Mouse (Mus musculus) liver, postnatal 0 days (tissue): ENCODE data around the gene Kcnt2. TPM values are rescaled to one million over a fixed set of nuclear protein-coding genes. Genes with fewer than 3 reads are reported as not detected.

ENCODE experiments used
- ATAC-seq: fragments of 200-750 bp; cut with Nextera tagmentation; 2 replicates; pipeline ENCODE4 v1.8.0; 2017; ENCODE audit warnings: mild to moderate bottlenecking, moderate library complexity
- DNase-seq: peaks from one replicate; pipeline ENCODE4 v3.0.0-alpha.2; 2016
- H3K27ac ChIP-seq: fragments of 300-500 bp; sonication (generic); 2 replicates; pipeline ENCODE4 v1.5.1; 2014; ENCODE audit warnings: antibody characterized with exemption, moderate library complexity, mild to moderate bottlenecking, low read depth
- H3K27me3 ChIP-seq: fragments of 300-500 bp; sonication (generic); 2 replicates; pipeline ENCODE4 v1.6.1; 2014; ENCODE audit warnings: low read length, control low read depth, mixed read lengths; ENCODE audit not compliant: insufficient read depth
- H3K36me3 ChIP-seq: fragments of 300-500 bp; sonication (generic); replicated peaks from 2 replicates; pipeline ENCODE4 v1.6.1; 2014; ENCODE audit warnings: mild to moderate bottlenecking, control low read depth, low read length, moderate library complexity, mixed read lengths; ENCODE audit not compliant: insufficient read depth
- H3K4me1 ChIP-seq: fragments of 300-500 bp; sonication (generic); 2 replicates; pipeline ENCODE4 v1.6.1; 2014; ENCODE audit warnings: antibody characterized with exemption, mild to moderate bottlenecking, control low read depth; ENCODE audit not compliant: insufficient read depth
- H3K4me2 ChIP-seq: fragments of 300-500 bp; sonication (generic); 2 replicates; pipeline ENCODE4 v1.6.1; 2014; ENCODE audit warnings: low read depth, mild to moderate bottlenecking, low read length, moderate library complexity, mixed read lengths
- H3K4me3 ChIP-seq: fragments of 300-500 bp; sonication (generic); 2 replicates; pipeline ENCODE4 v1.5.1; 2014; ENCODE audit warnings: low read depth, low read length
- H3K9ac ChIP-seq: fragments of 300-500 bp; sonication (generic); replicated peaks from 2 replicates; pipeline ENCODE4 v1.6.1; 2014; ENCODE audit warnings: mild to moderate bottlenecking, moderate library complexity
- H3K9me3 ChIP-seq: fragments of 300-500 bp; sonication (generic); 2 replicates; pipeline ENCODE4 v1.6.1; 2016; ENCODE audit warnings: mild to moderate bottlenecking, control low read depth, low read length, mixed read lengths
- CTCF ChIP-seq: sonication (generic); IDR thresholded peaks from 2 replicates; pipeline ENCODE4 v1.5.1; 2016; ENCODE audit warnings: antibody characterized with exemption, low read depth
- EP300 ChIP-seq: IDR thresholded peaks from 2 replicates; pipeline ENCODE4 v1.6.1; 2016; ENCODE audit warnings: antibody characterized with exemption, low read depth, mild to moderate bottlenecking
- WGBS: fragments of 180-500 bp; shearing (Covaris S2); extraction: QIAGEN DNeasy Blood & Tissue Kit; methylation state at CpG from one replicate; pipeline ENCODE4 v1.1.7; 2014; ENCODE audit not compliant: insufficient replicate concordance; 5-methylcytosine and 5-hydroxymethylcytosine counted together
- polyA plus RNA-seq: library from polyadenylated mRNA; unstranded; fragments of >200 nt; fragmentation: Nextera tagmentation; extraction: Ambion mirVana; gene quantifications from 2 replicates; pipeline ENCODE4 v1.2.1, GENCODE M21; 2015

The Kcnt2 gene
- polyA plus RNA-seq, 1 experiment from 2014 or later: 0.12 TPM

DNA sequence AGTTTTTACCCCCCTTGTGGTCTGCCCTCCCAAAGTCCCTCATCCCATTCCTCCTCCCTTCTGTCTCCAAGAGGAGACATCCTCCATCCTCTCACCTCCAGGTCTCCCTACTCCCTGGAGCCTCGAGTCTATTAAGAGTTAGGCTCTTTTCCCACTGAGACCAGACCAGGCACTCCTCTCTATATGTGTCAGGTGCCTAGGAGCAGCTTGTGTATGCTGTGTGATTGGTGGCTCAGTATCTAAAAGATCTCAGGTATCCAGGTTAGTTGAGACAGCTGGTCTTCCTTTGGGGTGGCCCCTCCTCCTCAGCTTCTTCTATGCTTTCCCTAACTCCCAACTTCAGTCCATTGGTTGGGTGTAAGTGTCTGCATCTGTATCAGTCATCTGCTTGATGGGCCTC is 186.1 kb downstream of the Kcnt2 start:
- DNase-seq (no peak), ATAC-seq (no peak)
- 67% methylated on average over 1 of the region's 1 CpGs for WGBS
- TF ChIP-seq CTCF (no peak), EP300 (no peak)
- Histone ChIP-seq H3K9me3 (no peaks in the 10 kb centered on the region), H3K4me1 (no peaks in the 10 kb centered on the region), H3K4me2 (no peak overlapping the region), H3K36me3 (no peaks in the 10 kb centered on the region), H3K27ac (no peak overlapping the region), H3K4me3 (no peak overlapping the region), H3K27me3 (no peaks in the 10 kb centered on the region), H3K9ac (no peak overlapping the region)

GRCm38 (mm10) chr1:140434791-140435190 is 188.8 kb downstream of the Kcnt2 start:
- H3K9ac ChIP-seq: no peak overlapping the region
- 65% methylated on average over 2 of the region's 2 CpGs for WGBS
- H3K36me3 ChIP-seq: no peaks in the 10 kb centered on the region
- H3K27me3 ChIP-seq: no peaks in the 10 kb centered on the region
- no peak overlapping the region for H3K4me2 ChIP-seq
- no peak overlapping the region for H3K4me3 ChIP-seq
- DNase-seq (no peak), ATAC-seq (no peak)
- H3K27ac ChIP-seq: no peak overlapping the region
- no peaks in the 10 kb centered on the region for H3K4me1 ChIP-seq
- no peaks in the 10 kb centered on the region for H3K9me3 ChIP-seq
- TF ChIP-seq CTCF: no peak
- no peak for TF ChIP-seq EP300

DNA sequence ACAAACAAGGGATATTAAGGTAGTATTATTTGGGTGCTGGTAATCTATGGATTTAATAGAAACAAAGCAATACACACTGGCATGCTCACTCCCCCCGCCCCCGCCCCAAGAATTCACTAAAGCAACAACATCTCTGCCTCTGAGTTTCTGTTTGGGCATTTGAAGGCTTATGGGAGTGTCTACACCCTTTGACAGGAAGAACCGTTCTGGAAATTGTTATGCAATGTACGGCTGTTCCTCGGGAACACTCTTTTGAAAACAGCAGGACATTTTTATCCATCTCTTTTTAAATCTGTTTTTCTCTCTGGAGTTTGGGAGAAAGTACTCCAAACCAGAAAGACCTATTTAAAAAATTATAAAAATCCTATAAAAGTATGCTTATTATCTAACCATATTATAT is 192.2 kb downstream of the Kcnt2 start:
- Histone ChIP-seq H3K27ac (no peak overlapping the region), H3K36me3 (no peaks in the 10 kb centered on the region), H3K4me1 (no peaks in the 10 kb centered on the region), H3K27me3 (no peaks in the 10 kb centered on the region), H3K9me3 (no peaks in the 10 kb centered on the region), H3K4me2 (no peak overlapping the region), H3K9ac (no peak overlapping the region), H3K4me3 (no peak overlapping the region)
- TF ChIP-seq CTCF (no peak), EP300 (no peak)
- DNase-seq (no peak), ATAC-seq (no peak)
- WGBS: 64% methylated on average over 5 of the region's 5 CpGs

GRCm38 (mm10) chr1:140443904-140444303 is 197.9 kb downstream of the Kcnt2 start:
- Histone ChIP-seq H3K4me1 (no peaks in the 10 kb centered on the region), H3K4me2 (no peak overlapping the region), H3K27ac (no peak overlapping the region), H3K9ac (no peak overlapping the region), H3K36me3 (no peaks in the 10 kb centered on the region), H3K27me3 (no peaks in the 10 kb centered on the region), H3K4me3 (no peak overlapping the region), H3K9me3 (no peaks in the 10 kb centered on the region)
- no peak for ATAC-seq
- 72% methylated on average over 1 of the region's 1 CpGs for WGBS
- DNase-seq: no peak
- TF ChIP-seq EP300: no peak
- TF ChIP-seq CTCF: no peak

DNA sequence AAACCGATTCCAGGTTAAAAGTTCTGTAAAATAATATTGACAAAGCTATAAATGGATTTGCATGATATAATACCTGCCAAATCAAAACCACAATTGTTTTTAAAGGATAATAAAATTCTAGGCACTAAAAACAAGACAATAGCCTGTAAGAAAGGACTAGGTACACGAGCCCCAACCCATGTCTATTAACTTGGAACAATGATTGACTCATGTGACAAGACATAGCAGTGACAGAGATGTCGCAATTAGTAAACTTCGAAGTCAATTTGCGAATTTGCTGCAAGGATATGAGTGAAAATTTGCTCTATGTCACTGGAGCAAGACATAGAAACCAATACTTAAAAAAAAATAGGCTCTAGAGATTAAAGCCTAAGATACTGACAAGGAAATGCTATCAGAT is 198.4 kb downstream of the Kcnt2 start:
- Histone ChIP-seq H3K27me3 (no peaks in the 10 kb centered on the region), H3K27ac (no peak overlapping the region), H3K4me2 (no peak overlapping the region), H3K4me3 (no peak overlapping the region), H3K9me3 (no peaks in the 10 kb centered on the region), H3K4me1 (no peaks in the 10 kb centered on the region), H3K36me3 (no peaks in the 10 kb centered on the region), H3K9ac (no peak overlapping the region)
- no peak for TF ChIP-seq EP300
- TF ChIP-seq CTCF: no peak
- DNase-seq (no peak), ATAC-seq (no peak)
- 62% methylated on average over 5 of the region's 5 CpGs for WGBS

DNA sequence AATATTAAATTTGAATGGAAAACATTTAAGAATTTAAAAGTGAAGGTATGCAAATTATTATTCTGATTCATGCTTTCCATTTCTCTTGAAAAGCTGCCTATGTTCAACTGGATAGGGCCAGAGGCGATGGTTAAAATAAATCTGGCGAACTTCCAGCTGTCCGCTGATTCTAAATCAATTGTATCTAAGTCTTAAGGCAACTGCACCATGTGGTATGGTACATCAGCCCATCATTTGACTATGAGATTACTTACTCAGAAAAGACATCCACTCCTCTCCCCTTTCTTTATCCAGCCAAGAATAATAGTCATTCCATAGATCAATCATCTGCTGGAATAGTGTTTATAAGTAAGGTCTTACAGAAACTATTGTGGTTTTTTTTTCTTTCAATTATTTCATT is 205.5 kb downstream of the Kcnt2 start:
- TF ChIP-seq CTCF (no peak), EP300 (no peak)
- no peak for ATAC-seq
- Histone ChIP-seq H3K4me2 (no peak overlapping the region), H3K4me1 (no peaks in the 10 kb centered on the region), H3K9me3 (no peaks in the 10 kb centered on the region), H3K27ac (no peak overlapping the region), H3K9ac (no peak overlapping the region), H3K36me3 (no peaks in the 10 kb centered on the region), H3K4me3 (no peak overlapping the region), H3K27me3 (no peaks in the 10 kb centered on the region)
- DNase-seq: no peak
- 78% methylated on average over 3 of the region's 3 CpGs for WGBS

GRCm38 (mm10) chr1:140451924-140452323 is 206.0 kb downstream of the Kcnt2 start:
- H3K4me2 ChIP-seq: no peak overlapping the region
- ATAC-seq: no peak
- H3K9ac ChIP-seq: no peak overlapping the region
- no peak for TF ChIP-seq EP300
- no peak for DNase-seq
- no peak overlapping the region for H3K4me3 ChIP-seq
- no peak overlapping the region for H3K27ac ChIP-seq
- no peaks in the 10 kb centered on the region for H3K27me3 ChIP-seq
- no peaks in the 10 kb centered on the region for H3K4me1 ChIP-seq
- 65% methylated on average over 1 of the region's 1 CpGs for WGBS
- no peaks in the 10 kb centered on the region for H3K36me3 ChIP-seq
- no peaks in the 10 kb centered on the region for H3K9me3 ChIP-seq
